Mouse (Mus musculus) embryo, embryonic 10.5 days (tissue): Measurements from ENCODE around the gene Sesn2.
"Not testable (repeated sequence)": the region's sequence is repeated elsewhere in the genome, so short reads cannot be mapped to it uniquely, and the experiment has no call there.

Experiments used
- DNase-seq: peaks from one replicate; pipeline ENCODE4 v3.0.0-alpha.2; 2015; ENCODE audit warnings: low spot score

The Sesn2 gene

DNA sequence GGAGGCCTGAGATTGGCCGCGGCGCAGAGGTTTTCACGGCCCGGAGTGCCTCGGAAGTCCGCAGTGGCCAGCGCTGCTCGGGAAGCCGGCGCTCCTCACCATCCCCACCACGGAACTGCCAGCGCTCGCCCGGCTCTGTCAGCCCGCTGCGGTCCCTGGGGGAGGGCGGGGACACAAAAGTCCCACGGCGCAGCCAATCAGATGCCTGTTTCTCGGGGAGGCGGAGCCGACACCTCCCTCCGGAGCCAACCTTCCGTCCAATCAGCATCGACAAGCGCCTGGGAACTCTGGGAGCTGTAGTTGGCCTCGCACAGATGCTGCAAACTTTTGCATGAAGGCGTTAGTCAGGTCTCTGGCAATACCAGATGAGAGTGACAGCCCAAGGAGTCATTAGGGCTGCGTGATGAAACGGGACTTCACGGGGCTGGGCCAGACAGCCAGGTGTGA lies at the start of gene Sesn2:
TSS of gene Sesn2 (minus strand) at position 150 of the 447 bp plus-strand sequence.
- DNase-seq: peak; percentile 99

GRCm38 (mm10) chr4:132555550-132555949 lies 45.2 kb upstream of the Sesn2 start:
- DNase-seq: not testable (repeated sequence)

GRCm38 (mm10) chr4:132554653-132555052 lies 44.4 kb upstream of the Sesn2 start:
- DNase-seq: no peak

DNA sequence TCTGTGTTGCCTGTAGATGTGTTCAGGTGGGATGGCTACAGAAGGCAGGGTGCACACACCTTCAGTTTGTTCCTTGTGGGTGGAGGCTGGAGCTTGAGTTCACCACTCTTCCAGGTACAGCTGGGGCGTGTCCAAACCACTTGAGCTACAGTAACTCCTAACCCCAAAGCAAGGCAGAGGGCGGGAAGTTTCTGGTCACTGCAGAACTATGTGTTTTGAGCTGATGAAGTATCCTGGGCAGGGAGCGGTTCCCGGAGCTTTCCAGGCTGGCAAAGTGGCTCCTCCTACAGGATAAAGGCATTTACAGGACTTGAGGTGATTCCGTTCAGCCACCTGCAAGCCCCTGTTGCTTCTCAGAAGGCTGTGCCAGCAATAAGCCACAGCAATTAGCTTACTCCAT lies 43.9 kb upstream of the Sesn2 start:
- DNase-seq: no peak

GRCm38 (mm10) chr4:132545851-132546250 lies 35.5 kb upstream of the Sesn2 start:
- DNase-seq: peak; percentile 85

GRCm38 (mm10) chr4:132542724-132543123 lies 32.4 kb upstream of the Sesn2 start:
- DNase-seq: no peak

DNA sequence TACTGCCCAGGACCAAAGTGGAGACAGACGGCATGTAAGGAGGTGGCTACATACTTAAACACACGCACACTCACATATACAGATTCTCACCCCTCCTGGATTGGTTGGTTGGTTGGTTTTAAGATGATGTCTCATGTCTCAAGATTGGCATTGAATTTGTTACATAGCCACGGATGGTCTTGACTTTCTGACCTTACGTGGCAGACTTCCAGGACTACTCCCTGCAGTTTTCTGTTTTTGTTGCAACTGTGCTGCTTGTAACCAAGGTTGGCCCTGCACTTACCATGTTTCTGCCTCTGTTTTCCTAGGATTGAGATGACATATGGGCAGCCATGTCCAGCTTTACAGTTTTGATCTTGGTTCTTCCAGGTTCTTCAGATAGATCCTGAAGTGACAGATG lies 31.1 kb upstream of the Sesn2 start:
- no peak for DNase-seq

DNA sequence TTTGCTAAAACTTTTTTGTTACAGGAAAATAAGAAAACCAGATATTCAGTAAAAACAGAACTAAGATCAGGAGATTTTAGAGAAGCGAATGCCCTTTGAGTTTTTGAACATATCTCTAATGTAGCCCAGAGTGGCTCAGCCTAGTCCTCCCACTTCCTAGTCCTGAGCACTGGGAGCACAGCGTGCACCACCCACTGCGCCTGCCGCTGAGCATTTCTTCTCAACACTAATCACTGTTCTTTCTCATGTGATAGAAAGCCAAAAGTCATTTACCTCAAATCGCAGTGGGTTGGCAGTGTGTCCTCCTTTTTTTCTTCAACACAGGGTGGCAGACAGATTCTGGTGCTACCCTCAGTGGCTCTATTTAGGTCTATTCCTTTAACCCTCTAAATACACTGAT lies 29.2 kb upstream of the Sesn2 start:
- no peak for DNase-seq

DNA sequence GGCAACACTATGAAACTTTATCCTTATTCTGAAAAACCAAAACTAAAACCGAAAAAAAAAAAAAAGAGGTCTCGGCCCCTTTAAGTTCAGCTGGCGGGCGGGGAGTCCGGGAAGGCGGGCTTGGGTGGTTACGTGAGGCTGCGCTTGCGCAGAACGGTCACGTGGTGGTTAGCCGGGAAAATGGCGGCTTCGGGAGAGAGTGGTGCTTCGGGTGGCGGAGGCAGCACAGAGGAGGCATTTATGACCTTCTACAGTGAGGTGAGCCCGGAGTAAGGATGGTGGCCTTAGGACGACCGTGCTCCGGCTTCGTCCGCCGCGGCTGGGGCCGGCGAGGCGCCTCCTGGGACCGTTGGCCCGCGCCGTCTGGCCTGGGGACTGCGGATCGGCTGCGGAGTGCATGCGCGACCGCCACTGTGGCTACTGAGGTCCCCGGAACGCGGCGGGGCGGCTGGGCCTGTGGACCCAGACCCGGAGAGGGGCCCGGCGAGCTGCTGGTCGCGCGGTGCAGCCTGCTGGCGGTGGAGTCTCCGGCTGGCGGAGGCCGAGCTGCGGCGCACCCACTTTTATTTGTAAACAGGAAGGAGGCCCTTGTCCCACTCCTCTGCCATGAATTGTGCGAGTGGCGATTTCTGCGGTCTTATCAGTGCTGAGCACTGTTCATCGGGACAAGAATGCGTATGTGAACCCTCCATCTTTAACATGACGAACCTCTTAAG lies 25.3 kb upstream of the Sesn2 start, which contains the start of gene Dnajc8:
TSS of gene Dnajc8 (plus strand) at position 145 of the 716 bp plus-strand sequence.
- peak; percentile 96 for DNase-seq

DNA sequence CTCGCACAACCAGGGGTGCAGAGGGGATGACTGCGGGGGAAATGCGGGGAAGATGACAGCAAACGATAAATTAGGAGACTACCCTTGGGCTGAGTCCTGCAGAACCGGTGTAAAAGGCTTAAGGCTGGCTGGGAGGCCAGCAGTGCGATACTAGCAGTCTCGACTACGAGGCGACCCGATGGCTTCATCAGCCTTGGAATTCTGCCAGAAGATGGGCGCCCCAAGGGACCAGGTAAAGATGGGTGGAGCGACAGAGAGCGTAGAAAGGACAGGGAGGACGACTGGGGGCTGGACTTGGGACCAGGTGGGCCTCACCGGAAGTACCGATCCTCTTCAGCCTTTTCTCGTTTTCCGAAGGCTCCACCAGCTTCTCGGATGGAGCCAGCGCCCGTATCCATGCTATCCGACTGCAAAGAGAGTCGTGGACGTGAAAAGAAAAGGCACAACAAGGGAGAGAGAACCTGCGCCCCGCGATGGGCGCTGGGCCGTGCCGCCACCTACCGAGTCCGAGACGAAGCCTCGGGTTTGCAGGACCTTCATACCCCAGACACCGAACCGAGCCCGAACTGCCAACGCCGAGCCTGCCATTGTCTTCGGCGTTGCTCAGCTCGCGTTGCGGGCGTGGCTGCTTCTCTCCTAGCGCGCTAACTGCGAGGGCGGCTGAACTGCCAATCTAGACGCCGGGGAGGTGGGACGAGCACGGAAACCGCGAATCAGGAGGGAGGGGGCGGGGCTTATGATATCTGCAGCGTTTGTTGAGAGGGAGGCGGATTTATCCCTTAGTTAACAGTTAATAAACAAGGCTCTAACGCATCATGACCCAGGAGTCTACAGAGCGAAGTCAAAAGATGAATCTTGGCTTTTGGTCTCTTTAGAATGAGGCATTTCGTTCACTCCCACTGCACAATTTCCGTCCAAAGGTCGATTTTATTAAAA lies 22.9 kb upstream of the Sesn2 start, which contains the start of gene Atpif1:
TSS of gene Atpif1 (minus strand) at position 679 of the 936 bp plus-strand sequence.
- peak; percentile 99 for DNase-seq

GRCm38 (mm10) chr4:132532496-132532895 lies 22.2 kb upstream of the Sesn2 start:
- peak; percentile 55 for DNase-seq

DNA sequence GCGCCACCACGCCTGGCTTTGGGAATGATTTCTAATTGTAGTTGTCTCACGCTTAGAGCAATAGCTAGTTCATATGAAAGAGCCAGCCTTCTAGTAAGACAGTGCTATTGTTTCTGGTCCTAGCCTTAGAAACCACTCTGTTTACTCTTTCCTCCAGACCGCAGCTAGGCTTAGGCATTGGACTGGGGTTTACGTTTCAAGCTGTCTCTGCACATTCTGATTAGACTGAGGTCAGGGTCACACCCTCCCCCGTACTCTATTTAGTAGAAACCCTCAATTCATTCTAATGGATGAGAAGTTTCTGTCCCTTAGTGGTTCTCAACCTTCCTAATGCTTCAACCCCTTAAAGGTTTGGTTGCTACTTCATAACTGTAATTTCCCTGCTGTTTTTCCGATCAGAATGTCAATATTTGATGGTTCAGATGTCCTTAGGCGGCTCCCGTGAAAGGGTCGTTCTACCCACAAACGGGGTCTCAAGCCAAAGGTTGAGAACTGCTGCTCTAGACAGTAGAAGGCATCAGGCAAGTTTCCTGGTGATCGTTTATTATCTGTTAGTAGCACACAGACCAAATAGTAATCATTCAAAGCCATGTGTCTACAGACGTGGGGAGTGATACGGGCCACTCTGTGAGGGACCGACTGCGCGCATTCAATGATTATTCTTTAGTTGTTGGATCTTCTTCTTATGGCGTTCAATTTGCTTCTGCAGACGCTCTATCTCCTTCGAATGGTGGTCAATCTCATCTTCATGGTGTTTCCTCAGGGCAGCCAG lies 19.9 kb upstream of the Sesn2 start:
- DNase-seq: no peak

- no peak for DNase-seq
Measured at GRCm38 (mm10) chr4:132529344-132529743, 19.0 kb upstream of the Sesn2 start.

DNA sequence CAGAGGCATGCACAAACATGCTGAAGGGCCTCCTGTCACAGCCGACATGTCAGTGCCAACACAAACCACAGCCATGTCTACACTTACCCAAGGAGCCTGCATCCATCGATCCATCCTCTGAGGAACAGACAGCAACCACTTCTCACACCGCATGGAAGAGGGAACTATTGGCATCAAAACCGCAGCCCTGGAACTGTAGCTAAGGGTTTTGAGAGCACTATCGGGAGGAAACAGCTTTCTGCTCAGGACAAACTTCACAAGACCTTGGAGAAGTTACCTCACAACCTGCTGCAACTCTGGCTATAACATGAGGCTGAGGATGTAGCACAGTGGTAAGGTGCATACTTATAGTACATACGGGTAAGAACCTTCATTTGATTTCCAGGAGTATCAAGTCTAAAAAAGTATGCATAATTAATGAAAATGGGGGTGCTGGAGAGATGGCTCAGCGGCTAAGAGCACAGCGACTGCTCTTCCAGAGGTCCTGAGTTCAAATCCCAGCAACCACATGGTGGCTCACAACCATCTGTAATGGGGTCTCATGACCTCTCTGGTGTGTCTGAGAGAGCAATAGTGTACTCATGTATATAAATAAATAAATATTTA lies 17.7 kb upstream of the Sesn2 start:
- no peak for DNase-seq

DNA sequence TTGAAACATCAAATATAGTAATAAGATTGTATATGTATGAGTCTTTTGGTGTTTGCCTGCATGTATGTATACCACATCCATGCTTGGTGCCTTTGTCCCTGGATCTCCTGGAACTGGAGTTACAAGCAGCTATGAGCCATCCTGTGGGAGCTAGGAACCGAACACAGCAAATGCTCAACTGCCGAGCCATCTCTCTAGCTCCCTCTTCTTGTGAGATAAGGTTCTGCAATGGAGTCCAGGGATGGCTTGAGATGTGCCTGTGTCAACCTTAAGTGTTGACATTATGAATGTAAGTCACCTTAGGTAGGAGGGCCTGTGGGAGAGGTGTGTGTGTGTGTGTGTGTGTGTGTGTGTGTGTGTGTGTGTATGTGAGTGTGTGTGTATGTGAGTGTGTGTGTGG lies 16.4 kb upstream of the Sesn2 start:
- peak; percentile 48 for DNase-seq

- DNase-seq: no peak
Measured at GRCm38 (mm10) chr4:132524808-132525207, 14.5 kb upstream of the Sesn2 start.

- DNase-seq: no peak
Measured at GRCm38 (mm10) chr4:132524321-132524741, 14.0 kb upstream of the Sesn2 start.

DNA sequence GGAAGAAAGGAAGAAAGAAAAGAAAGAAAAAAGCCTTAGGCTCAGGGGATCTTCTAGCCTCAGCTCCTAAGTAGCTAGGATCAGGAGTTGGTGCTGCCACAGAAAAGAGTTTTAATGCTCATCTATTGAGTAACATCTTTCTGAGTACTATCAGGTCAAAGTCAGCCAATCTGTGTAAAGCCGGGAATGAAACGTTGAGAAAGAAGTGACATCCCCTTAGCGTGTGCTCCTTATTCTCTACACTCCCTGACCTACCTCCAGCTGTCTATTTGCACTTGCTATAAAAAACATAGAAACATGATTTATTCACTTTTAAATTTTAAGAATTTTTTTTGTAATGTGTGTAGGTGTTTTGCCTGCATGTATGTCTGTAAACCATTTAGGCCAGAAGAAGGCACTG lies 8.9 kb upstream of the Sesn2 start:
- DNase-seq: no peak

DNA sequence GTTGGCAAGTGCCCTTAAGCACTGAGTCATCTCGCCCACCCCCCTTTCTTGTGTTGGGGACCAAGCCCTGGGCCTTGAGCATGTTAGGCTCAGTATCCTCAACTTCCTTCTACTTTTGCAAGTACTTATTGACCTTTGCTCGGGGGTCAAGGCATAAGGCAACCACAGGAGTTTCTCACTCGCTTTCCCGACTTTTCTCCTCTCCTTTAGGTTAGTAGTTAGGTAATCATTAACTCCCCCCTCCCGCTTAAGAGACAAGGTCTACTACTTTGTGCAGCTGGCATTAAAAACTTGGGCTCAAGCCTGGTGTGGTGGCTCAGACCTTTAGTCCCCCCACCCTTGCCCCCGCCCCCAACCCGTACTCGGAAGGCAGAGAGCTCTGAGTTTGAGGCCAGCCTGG lies 7.8 kb upstream of the Sesn2 start:
- no peak for DNase-seq

DNA sequence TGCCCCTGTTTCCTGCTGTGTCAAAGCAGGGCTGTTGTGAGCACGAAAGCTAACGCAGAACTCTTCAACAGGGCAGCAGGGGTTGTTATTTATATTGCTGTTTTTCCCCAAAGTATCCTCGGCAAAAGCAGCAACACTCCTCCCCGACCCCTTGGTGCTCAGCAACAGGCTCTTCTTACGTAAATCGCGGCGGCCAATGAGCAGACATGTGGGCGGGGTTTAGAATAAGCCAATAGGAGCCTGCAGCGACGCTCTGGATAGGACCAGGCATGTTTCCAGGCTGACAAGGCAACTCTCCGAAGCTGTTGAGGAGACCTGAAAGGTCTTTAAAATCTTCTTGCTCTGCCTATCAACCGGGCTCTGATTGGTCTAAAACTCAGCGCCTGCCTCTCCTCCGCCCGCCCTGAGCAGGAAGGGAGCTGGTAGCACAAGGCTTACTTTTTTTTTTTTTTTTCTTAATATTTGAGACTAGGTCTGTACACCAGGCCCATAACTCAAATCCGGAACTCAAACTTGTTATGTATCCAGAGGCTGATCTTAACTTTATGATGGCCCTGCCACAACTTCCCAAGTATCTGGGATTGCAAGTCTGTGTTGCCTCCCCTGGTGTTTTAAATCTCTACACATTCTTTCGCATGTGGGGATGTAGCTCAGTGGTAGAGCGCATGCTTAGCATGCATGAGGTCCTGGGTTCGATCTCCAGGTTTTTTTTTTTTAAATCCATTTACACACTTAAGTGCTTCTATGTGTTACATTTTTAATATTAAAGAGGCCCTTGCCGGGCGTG lies 5.3 kb upstream of the Sesn2 start:
- DNase-seq: peak; percentile 99
